Mouse (Mus musculus) forebrain, postnatal 0 days (tissue): ENCODE data around the gene Csnk1d. TPM values are rescaled to one million over a fixed set of nuclear protein-coding genes. Genes with fewer than 3 reads are reported as not detected.

ENCODE experiments used
- ATAC-seq: fragments of 200-750 bp; cut with Nextera tagmentation; 2 replicates; pipeline ENCODE4 v1.8.0; 2017; ENCODE audit warnings: mild to moderate bottlenecking, moderate library complexity
- DNase-seq: peaks from one replicate; pipeline ENCODE4 v3.0.0-alpha.2; 2015
- H3K27ac ChIP-seq: fragments of 300-500 bp; sonication (generic); 2 replicates; pipeline ENCODE4 v1.5.1; 2014; ENCODE audit warnings: low read depth, mild to moderate bottlenecking, antibody characterized with exemption, low read length, moderate library complexity, mixed read lengths
- H3K27me3 ChIP-seq: fragments of 300-500 bp; sonication (generic); 2 replicates; pipeline ENCODE4 v1.6.1; 2014; ENCODE audit warnings: mild to moderate bottlenecking, low read length, mixed read lengths; ENCODE audit not compliant: insufficient read depth
- H3K36me3 ChIP-seq: fragments of 300-500 bp; sonication (generic); 2 replicates; pipeline ENCODE4 v1.6.1; 2014; ENCODE audit warnings: mild to moderate bottlenecking, moderate library complexity; ENCODE audit not compliant: insufficient read depth
- H3K4me1 ChIP-seq: fragments of 300-500 bp; sonication (generic); 2 replicates; pipeline ENCODE4 v1.6.1; 2014; ENCODE audit warnings: antibody characterized with exemption; ENCODE audit not compliant: insufficient read depth
- H3K4me2 ChIP-seq: fragments of 300-500 bp; sonication (generic); 2 replicates; pipeline ENCODE4 v1.6.1; 2014; ENCODE audit warnings: low read depth, mild to moderate bottlenecking, moderate library complexity
- H3K4me3 ChIP-seq: fragments of 300-500 bp; sonication (generic); 2 replicates; pipeline ENCODE4 v1.5.1; 2014; ENCODE audit warnings: low read depth, low read length, mixed read lengths
- H3K9ac ChIP-seq: fragments of 300-500 bp; sonication (generic); 2 replicates; pipeline ENCODE4 v1.6.1; 2014; ENCODE audit warnings: mild to moderate bottlenecking
- H3K9me3 ChIP-seq: fragments of 300-500 bp; sonication (generic); 2 replicates; pipeline ENCODE4 v1.6.1; 2016; ENCODE audit warnings: low read length
- CTCF ChIP-seq: sonication (generic); IDR thresholded peaks from 2 replicates; pipeline ENCODE4 v1.5.1; 2016; ENCODE audit warnings: antibody characterized with exemption, control low read depth, low read depth
- WGBS: fragments of 180-500 bp; shearing (Covaris S2); extraction: QIAGEN DNeasy Blood & Tissue Kit; methylation state at CpG from one replicate; pipeline ENCODE4 v1.1.7; 2014; 5-methylcytosine and 5-hydroxymethylcytosine counted together
- polyA plus RNA-seq: library from polyadenylated mRNA; unstranded; fragments of >200 nt; fragmentation: Nextera tagmentation; extraction: Ambion mirVana; gene quantifications from 2 replicates; pipeline ENCODE4 v1.2.1, GENCODE M21; 2015
- total RNA-seq: library from RNA; depleted of rRNA; stranded (reverse); fragments of >200 nt; gene quantifications from 2 replicates; pipeline ENCODE4 v1.2.3, GENCODE M21; 2014

Csnk1d gene
- total and polyA plus RNA-seq, 2 experiments from 2014 or later: 107 to 108 TPM

DNA sequence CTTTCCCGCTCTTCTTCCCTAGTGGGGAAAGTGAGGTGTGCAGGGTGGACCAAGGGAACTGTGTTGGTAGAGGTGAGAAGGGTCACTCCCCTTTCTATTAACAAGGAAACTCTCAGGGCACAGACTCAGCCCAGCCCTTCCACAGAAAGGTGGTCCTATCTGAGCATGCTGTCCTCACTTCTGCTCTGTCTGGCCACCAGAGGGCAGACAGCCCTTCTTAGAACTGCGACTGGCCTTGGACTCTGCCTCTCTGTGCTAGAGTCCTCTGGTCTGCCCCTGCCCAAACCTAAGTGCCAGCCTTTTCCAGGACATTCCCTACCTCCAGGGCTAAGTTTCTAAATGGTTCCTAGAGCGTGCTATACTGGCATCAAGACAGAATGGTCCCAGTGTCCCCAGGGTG lies 26.6 kb upstream of the Csnk1d start:
- ATAC-seq (peak; percentile 69), DNase-seq (peak; percentile 61)
- H3K27ac ChIP-seq: no peak overlapping the region
- H3K4me1 ChIP-seq: no peaks in the 10 kb centered on the region
- peak; percentile 90 for TF ChIP-seq CTCF
- no peak overlapping the region for H3K4me2 ChIP-seq
- no peaks in the 10 kb centered on the region for H3K36me3 ChIP-seq
- no peaks in the 10 kb centered on the region for H3K9me3 ChIP-seq
- 47% methylated on average over 3 of the region's 3 CpGs for WGBS
- no peaks in the 10 kb centered on the region for H3K27me3 ChIP-seq
- no peak overlapping the region for H3K9ac ChIP-seq
- no peak overlapping the region for H3K4me3 ChIP-seq

DNA sequence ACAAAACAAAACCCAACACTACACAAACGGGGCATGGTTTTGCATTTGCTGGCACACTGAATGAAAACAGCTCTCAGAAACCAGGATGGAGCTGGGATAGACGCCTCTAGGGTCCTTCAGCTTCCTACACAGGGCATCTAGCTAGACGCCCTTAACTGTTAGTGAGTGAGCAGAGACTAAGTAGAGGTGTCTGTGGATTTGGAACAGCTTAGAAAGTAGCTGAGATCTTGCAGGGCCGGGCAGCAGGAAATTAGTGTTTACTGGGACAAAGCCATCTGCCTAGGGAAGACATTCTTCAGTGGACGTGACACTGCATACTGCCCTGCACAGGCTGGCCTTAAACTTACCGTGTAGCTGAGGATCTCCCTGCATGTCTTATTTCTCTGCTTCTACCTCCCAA lies 24.3 kb upstream of the Csnk1d start:
- no peak overlapping the region for H3K9ac ChIP-seq
- ATAC-seq (no peak), DNase-seq (no peak)
- H3K4me3 ChIP-seq: no peak overlapping the region
- H3K4me2 ChIP-seq: no peak overlapping the region
- no peaks in the 10 kb centered on the region for H3K9me3 ChIP-seq
- no peaks in the 10 kb centered on the region for H3K36me3 ChIP-seq
- no peak overlapping the region for H3K27ac ChIP-seq
- WGBS: 59% methylated on average over 6 of the region's 6 CpGs
- no peaks in the 10 kb centered on the region for H3K4me1 ChIP-seq
- H3K27me3 ChIP-seq: no peaks in the 10 kb centered on the region
- no peak for TF ChIP-seq CTCF

DNA sequence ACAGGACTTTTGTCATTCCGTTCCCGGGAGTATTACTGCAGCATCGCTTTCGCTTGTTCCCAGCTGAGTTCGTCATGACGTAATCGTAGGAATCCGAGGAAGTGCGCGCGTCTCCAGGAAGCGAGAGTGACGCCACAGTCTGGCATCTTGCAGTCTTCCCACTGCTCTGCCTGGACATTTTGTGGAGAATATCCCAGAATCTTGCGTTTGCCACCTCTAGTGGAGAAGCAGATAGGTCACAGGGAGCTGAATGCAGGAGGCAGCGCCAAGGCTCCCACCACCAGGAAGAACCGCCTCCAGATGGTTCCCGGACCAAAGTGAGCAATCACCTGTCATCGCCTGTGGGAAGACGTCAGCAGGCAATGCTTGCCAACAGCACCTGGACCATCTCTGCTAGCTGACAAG lies 23.8 kb upstream of the Csnk1d start:
- Histone ChIP-seq H3K4me2 (peak overlapping the region; percentile 33), H3K9ac (no peak overlapping the region), H3K4me3 (no peak overlapping the region; the same call in 1 of the 2 replicates), H3K27me3 (no peaks in the 10 kb centered on the region), H3K4me1 (no peaks in the 10 kb centered on the region), H3K36me3 (no peaks in the 10 kb centered on the region), H3K9me3 (no peaks in the 10 kb centered on the region), H3K27ac (no peak overlapping the region)
- peak; percentile 32; the same call in 1 of the 2 replicates for TF ChIP-seq CTCF
- 50% methylated on average over 19 of the region's 19 CpGs for WGBS
- ATAC-seq: peak; percentile 55; the same call in 1 of the 2 replicates
- DNase-seq: peak; percentile 59

- no peak overlapping the region for H3K4me3 ChIP-seq
- 75% methylated on average over 7 of the region's 7 CpGs for WGBS
- no peak overlapping the region for H3K9ac ChIP-seq
- no peaks in the 10 kb centered on the region for H3K4me1 ChIP-seq
- H3K9me3 ChIP-seq: no peaks in the 10 kb centered on the region
- H3K36me3 ChIP-seq: no peaks in the 10 kb centered on the region
- H3K27me3 ChIP-seq: no peaks in the 10 kb centered on the region
- no peak for TF ChIP-seq CTCF
- ATAC-seq (no peak), DNase-seq (no peak)
- no peak overlapping the region for H3K4me2 ChIP-seq
- no peak overlapping the region for H3K27ac ChIP-seq
Measured at GRCm38 (mm10) chr11:121013656-121014055, 22.5 kb upstream of the Csnk1d start.

GRCm38 (mm10) chr11:121010044-121010755 lies 19.1 kb upstream of the Csnk1d start:
- no peak overlapping the region for H3K9ac ChIP-seq
- no peak overlapping the region for H3K4me3 ChIP-seq
- DNase-seq (no peak), ATAC-seq (no peak)
- H3K4me2 ChIP-seq: no peak overlapping the region
- no peaks in the 10 kb centered on the region for H3K36me3 ChIP-seq
- no peak overlapping the region for H3K27ac ChIP-seq
- 95% methylated on average over 3 of the region's 3 CpGs for WGBS
- H3K27me3 ChIP-seq: no peaks in the 10 kb centered on the region
- no peak for TF ChIP-seq CTCF
- no peaks in the 10 kb centered on the region for H3K4me1 ChIP-seq
- H3K9me3 ChIP-seq: no peaks in the 10 kb centered on the region

DNA sequence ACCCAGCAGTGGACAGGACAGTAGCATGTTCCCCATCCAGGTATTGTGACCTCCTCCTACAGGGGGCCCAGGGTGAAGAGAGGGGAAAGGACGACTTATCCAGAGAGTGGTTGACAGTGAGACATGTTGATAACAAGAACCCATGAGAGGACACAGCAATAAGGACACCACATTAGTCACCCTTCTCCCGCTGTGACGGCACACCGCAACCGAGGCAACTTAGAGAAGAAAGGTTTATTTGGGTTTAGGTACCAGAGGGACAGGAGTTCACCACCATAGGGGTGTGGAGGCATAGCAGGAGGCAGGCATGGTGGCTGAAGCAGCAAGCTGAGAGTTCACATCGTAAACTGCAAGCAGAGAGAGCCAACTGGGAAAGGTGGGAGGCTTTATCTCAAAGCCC lies 15.1 kb upstream of the Csnk1d start:
- no peak overlapping the region for H3K4me2 ChIP-seq
- H3K27me3 ChIP-seq: no peaks in the 10 kb centered on the region
- no peak for TF ChIP-seq CTCF
- no peaks in the 10 kb centered on the region for H3K36me3 ChIP-seq
- no peak for ATAC-seq
- no peak for DNase-seq
- H3K4me1 ChIP-seq: no peaks in the 10 kb centered on the region
- no peak overlapping the region for H3K4me3 ChIP-seq
- H3K9ac ChIP-seq: no peak overlapping the region
- WGBS: 85% methylated on average over 6 of the region's 6 CpGs
- H3K9me3 ChIP-seq: no peaks in the 10 kb centered on the region
- no peak overlapping the region for H3K27ac ChIP-seq

- H3K4me2 ChIP-seq: no peak overlapping the region
- no peak overlapping the region for H3K9ac ChIP-seq
- H3K27me3 ChIP-seq: no peaks in the 10 kb centered on the region
- H3K27ac ChIP-seq: no peak overlapping the region
- H3K4me1 ChIP-seq: no peaks in the 10 kb centered on the region
- TF ChIP-seq CTCF: no peak
- 57% methylated on average over 5 of the region's 5 CpGs for WGBS
- no peaks in the 10 kb centered on the region for H3K36me3 ChIP-seq
- DNase-seq (no peak), ATAC-seq (no peak)
- no peaks in the 10 kb centered on the region for H3K9me3 ChIP-seq
- H3K4me3 ChIP-seq: no peak overlapping the region
Measured at GRCm38 (mm10) chr11:121004281-121004680, 13.2 kb upstream of the Csnk1d start.
